Mouse (Mus musculus): ENCODE measurements at regions not wholly inside any gene's neighbourhood (a gene's known extent, or its start where the extent isn't known, plus 50 kb on each side); places are given as distances from the start of the nearest gene placed in this dataset.

DNA sequence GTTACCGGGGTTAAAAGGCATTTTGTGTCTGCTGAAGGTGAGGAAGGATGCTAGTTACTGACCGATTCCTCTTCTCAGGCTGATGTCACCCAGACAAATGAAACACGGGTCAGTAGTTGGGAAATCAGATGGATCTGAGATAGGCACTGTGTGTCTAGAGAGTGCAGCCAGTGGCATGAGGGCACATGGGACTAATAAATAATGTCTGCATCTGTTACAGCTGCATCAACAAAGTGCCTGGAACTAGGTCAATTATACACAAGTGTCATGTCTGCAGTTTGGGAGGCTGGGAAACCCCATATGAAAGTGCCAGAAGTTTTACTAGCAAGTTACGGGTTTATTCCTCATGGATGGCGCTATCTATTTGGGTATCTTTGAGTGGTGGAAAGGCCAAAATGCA, 68.8 kb downstream of the Cxcl12 start:
- DNase-seq: no peak

DNA sequence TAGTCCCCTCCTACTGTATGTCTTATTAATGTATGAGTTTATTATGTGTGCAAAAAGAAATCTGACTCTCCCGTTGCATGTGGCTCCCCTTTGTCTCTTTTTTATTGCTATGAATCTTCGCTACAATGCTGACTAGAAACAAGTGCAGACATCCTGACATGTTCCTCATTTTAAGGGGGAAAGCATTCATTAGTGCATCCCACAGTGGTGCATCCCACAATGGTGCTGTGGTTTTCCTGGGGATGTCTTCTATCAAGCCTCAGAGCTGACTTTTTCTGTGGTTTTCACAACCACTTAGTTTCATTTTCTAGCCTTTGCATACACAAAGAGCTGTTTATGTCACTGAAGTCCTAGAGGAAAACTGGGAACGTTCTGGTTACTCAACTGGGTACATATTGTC, 72.9 kb downstream of the Cxcl12 start:
- DNase-seq: no peak

DNA sequence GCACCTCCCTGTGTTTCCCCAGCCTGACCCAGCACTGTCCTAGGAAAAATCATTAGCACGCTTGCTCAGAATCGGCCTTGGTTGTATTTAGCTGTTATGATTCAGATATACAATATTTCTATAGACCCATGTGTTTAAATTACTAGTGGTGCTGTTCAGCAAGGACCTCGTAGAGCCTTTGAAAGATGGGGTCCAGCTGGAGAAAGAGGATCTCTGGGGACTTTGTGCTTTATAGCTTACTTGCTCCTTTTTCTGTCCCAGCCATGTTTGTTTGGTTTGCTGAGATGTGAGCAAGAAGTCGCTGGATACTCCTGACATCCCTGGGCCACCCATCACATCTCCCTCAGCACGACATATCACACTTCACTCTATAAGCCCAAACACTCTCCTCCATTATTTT, 77.1 kb downstream of the Cxcl12 start:
- no peak for DNase-seq

DNA sequence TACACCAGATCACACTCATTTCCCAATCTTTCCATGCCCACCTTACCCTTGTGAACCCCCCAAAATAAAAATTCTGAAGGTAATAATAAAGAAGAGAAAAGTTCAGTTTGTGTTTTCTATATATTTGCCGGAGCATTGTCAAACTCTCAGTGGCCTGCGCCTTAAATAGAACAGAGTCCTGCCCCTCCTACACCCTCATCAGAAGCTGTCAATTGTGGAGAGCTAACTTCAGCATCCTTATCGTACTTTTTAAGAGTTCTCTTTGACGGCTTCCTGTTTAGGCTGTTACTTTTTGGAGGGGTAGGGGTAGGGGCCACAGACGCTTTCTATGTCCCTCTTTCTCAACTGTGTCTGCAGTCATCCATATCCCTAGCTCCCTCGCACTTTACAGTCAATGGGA, 77.5 kb downstream of the Cxcl12 start:
- DNase-seq: no peak

DNA sequence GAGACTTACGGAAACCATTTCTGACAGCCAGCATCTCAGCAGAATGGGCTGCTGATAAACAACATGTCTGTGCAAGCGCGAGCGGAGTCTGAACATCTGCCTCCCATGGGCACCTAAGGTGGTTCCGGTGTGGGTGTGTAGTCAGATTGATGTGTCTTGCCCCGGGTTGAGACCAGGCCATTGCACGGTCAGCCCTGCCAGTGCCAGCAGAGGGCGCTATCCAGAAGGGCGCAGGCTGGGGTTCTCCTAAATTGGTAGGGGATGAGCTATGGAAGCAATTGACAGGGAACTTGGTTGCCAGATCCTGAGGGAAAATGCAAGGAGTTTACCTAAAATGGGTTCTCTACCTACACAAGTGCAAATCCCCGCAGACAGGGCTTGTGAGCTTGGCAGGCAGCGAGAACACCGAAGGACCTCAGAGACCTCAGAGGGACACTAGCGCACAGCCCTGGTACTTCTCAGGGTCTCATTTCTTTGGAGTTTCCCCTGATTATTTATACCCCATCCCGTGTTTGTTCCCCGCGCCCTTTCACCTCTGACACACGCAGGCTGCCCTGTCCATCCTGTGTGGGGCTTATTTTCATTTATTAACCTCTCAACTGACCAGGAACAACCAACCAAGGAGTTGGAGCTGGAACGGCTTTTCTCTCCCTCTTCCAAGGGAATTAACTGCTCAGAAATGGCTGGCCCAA, 81.0 kb downstream of the Cxcl12 start:
- DNase-seq: no peak

DNA sequence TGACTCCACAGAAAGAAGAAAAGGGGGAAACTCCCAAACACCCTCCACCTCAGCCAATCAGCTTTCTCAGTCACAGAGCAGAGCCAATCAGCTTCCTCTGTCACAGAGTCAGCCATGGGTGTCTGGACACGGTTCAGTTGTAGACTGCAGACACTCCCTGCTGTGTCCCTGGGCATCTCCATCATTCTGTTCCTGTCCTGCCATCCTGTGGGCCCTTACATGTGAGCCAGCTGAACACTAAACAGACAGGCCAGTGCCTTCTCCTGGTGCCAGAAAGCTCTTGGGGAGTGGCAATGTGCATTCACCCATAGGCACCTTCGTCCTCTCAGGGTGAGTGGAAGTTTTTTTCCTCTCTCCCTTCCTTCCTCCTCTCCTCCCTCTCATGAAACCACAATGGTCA, 81.7 kb downstream of the Cxcl12 start:
- DNase-seq: no peak

DNA sequence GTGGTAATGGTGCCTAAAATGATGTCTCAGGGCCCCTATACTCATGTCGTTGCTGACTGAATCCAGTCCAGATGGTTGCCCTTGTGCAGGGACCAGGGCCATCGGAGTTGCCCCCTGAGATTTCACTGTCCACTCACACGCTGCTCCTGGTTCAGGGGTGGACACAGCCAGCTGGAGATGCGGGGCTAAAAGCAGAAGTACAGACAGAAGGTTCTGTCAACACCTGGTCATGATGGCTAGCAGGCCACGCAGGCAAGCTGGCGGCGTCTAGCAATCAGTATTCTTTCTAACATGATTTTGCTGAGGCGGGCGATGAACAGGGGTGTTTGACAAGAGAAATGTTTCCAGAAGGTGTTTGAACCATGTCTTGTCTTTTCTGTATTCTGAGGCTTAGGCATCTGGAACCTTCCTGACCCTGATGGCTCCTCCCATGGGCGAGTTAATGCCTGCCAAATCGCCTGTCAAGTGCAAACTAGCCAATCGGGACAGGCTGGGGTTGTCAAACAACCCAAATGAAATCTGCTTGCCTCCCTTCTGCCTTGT, 83.1 kb downstream of the Cxcl12 start:
- no peak for DNase-seq

DNA sequence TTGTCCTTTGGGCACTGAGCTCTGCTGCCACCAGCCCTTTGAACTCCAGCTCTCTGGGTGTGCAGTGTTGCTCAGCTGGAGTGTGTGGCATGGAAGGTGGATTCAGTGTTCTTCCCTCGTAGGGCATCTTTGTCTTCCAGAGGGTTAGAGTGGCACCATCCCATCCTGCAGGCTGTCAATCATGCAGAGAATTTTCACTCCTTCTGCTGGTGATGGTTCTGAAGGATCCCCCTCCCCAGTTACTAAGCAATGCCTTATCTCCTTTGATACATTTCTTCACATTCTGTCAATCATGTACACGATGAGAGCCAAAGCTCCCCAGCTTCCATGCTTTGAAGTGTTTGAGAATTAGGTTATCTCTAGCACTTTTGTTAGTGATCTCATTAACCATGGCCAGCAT, 84.0 kb downstream of the Cxcl12 start:
- DNase-seq: no peak

DNA sequence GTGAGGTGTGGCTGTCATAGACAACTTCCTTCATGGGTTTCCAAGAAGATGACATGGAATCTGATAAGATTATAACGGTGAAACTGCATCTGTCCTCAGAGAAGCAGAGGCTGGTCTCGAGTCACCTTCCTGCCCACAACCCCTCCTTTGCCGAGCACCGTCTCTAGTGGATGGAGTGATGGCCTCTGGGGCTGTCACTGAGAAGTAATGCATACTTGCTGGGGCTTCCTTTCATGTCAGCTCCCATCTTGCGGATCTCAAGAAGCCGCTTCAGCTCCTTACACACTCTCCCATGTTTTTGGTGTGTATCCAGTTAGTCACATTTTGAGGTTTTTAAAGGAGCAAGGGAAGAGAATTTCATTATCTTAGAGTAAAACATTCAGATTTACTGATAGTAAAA, 84.7 kb downstream of the Cxcl12 start:
- DNase-seq: no peak

DNA sequence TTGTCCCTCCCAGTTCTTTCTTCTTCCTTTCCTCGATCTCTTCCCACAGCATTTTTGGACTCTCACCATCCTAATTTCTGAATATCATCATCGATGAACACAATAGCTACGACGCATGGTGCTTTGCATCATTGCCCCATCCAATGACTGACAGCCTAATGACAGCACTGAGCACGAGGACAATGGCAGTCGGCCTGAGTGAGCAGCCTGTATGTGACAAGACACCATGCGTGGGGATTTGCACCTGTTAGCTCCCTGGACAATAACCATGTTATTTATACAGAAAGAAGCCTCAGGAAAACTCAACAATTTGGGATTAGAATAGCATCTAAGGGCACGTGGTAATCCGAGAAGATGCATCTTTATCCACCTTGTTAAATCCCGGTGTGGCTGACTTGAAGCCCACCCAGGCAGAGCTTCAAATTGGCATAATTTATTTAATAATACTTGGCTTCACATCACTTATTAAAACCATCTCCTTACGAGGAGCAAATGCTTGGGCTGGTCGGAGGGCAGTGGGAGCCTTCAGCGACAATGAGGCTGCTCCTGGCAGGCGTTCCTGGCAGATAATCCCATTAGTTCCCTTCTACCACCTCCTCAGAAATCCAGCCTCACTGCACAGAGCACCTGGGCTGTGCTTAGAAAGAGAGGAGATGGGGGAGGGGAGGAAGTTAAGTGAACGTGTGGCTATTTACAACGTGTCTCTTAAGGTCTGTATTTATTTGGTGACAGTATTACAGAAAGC, 85.4 kb downstream of the Cxcl12 start:
- DNase-seq: no peak

DNA sequence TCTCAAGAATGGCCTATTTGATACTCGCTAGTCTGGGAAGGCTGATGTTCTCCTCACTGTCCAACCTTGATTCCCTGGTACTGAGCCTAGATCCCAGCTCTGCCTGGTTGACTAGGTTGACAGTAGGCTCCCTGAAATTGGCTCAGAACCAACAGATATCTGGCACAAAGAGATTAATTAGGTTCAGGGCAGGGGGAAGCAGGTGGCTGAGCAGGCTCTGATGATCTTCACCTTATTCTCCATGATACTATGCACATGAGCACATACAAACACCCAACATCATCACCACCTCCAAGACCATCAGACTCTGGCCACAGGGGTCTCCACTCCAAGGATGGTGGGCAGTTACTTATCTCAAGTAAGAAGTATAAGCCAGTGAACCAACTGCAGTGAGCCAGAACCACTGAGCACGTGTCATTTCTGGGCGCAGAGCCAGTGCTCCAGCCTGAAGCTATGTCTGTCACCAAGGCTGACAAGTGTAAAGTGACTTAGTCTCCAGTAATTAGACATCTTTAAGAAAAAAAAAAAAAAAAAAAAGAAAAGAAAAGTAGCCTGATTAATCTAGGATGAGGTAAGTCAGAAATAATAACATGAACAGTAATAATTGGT, 86.4 kb downstream of the Cxcl12 start:
- peak; percentile 65 to 72 for DNase-seq

DNA sequence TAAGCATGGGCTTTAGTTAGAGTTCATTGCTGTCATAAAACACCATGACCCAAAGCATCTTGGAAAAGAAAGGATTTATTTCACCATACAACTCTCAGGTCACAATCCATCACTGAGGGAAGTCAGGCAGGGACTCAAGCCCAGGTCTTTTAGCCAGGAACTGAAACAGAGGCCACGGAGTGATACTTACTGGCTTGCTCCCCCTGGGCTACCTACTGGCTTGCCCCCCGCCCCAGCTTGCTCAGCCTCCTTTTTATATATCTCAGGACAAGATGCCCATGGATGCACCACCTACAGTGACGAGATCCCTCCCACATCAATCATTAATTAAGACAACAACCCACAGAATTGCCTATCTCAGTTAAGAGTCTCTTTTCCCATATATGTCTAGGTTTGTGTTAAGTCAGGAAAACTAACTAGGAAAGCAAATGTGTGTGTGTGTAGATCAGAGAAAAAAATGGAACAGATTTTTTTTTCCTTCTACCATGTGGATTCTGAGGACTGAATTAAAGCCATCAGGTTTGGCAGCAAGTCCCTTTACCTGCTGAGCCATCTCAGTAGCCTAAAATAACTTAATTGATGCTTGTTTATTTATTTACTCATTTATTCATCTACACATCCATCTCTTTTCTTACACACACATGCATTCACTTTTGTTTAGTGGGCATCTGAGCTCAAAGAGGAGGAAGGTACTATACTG, 87.2 kb downstream of the Cxcl12 start:
- DNase-seq: no peak

DNA sequence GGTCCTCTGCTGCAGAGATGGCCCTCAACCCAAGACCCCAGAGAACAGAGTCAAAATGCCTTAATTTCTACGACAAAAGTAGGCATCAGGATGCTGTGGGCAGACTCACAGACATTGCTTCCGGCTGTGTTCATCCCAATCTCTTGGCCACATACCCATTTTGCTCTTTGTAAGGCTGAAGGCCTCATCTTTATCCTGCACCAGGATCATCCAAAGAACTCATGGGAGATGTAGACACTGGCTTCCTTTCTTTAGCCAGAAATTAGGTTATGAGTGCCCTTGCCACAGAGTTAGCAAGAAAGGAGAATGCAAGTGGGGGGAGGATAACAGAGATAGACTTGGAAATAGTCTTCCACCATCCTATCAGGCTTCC, 87.8 kb downstream of the Cxcl12 start:
- DNase-seq: no peak

DNA sequence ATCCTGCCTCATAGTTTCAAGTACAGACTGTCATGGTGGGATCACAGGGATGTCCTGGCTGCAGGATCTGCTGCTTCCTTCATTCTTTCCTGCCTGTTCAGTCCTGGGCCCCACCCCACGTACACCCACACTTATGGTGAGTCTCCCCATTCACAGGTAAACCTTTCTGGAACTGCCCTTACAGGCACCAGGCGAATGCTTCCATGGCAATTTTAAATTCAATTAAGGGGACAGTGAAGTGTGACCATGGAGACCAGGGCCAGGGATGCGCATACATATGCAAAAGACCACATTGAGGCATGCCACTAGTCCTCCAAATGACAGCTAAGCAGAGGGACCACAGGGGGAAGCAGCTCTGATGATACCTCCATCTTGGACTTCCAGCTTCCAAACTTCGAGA, 89.3 kb downstream of the Cxcl12 start:
- DNase-seq: no peak

DNA sequence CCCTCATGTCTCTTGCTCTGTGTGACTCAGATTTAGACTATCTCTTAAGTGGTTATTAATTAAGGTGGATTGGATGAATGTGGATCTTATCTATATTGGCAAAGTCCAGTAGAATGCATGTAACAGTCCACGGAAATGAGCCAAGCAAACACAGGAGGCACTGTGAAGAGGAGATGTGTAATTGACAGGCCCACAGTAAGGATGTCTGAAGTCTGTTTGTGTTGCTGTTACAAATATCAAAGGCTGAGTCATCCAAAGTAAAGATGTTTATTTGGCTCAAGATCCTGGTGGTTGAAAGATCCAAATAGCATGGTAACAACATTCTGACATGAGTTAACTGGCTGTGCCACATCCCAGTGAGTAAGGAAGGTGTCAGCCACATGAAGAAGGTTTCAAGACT, 99.6 kb downstream of the Cxcl12 start:
- DNase-seq: no peak

DNA sequence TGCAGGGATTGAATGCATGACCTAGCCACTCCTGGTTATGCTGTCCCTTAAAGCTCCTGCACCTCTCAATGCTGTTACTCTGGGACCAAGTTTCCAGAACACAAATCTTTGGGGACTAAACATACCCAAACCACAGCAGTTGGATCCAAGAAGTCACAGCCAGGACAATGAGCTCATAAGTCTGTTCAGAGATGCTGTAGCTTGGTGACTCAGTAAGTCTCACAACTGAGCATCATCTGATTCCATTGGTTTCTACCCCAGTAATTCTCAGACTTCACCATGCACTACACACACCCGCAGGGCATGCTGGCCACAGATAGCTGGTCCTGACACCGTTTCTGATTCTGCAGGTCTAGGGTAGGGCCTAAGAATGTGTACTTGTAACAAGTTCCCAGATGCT, 100.0 kb downstream of the Cxcl12 start:
- DNase-seq: no peak

DNA sequence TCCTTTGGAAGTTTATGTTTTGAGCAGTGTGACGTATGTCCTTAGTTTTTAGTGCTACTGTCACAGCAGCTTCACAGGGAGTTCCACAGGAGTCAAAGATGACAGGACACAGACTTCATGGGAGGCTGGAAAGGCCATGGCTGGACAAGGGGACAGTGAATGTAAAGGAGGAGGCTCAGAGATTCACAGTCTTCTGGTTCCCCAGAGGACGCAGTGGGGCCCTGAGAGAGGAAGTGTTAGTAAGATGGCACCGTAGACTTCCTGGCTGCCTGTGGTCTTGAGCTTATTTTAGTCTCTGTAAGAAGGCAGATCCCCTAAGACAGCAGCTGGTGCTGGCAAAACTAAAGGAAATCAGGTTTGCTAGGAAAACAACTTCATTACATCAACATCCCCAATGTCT, 101.9 kb downstream of the Cxcl12 start:
- no peak for DNase-seq

DNA sequence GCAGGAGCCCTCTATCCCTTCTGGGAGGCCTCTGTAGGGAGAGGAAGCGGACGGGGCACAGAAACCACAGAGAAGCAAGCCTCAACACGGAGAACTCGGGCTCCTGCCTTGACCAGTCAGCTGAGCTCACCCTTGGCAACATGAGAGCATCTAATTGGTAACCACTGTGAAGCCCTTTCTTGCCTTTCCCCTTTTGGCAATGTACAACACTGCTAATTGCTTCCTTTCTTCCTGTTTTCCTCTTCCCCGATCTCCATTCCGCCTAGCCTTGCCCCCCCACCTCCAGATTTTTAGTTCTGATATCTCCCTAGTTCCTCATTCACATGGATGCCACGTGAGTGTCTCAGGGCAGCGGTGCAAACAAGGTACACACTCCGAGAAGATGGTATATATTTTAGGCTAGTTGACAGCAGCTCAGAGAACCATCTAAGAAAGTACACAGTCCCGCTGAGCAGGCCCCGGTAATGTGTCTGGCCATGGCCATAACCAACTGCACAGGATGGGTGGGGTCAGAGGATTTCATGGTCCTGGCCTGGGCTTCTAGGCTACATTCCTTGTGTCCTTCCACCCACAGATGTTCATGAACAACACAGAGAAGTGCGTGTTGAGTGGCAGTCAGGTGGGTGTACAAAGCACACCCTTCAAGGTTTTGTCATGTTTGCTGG, 103.4 kb downstream of the Cxcl12 start:
- no peak for DNase-seq

DNA sequence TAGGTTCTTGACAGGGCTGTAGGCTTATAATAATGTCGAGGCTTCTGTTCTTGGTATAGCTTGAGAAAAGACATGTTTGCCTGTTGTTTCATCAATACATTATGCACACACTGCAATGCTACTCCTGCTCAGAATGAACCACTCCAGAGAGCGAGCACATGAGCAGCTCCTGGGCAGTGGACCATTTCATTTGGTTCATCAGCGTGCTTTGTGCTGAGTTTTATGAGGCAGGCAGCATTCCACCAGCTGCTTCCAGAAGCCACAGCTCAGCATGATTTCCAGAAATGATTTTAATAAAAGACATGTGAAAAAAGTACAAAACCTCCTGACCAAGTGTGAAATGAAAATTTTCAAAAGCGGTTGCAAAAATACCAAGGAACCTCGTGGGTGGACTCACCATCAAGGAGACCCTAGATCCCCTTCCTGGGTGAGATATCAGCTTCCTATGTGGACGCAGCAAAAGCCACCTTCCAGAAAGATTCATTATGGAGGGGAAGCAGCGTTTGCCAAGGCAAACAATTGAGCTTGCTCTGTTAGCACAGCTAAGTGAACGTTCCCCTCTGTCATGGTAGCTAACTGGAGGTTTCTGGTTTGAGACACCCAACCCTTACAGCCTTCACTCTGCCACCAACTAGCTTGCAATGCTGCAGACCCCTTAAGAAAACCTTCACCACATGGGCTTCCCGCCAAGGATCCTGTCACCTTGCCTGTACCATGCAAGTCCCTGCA, 104.1 kb downstream of the Cxcl12 start:
- DNase-seq: no peak

DNA sequence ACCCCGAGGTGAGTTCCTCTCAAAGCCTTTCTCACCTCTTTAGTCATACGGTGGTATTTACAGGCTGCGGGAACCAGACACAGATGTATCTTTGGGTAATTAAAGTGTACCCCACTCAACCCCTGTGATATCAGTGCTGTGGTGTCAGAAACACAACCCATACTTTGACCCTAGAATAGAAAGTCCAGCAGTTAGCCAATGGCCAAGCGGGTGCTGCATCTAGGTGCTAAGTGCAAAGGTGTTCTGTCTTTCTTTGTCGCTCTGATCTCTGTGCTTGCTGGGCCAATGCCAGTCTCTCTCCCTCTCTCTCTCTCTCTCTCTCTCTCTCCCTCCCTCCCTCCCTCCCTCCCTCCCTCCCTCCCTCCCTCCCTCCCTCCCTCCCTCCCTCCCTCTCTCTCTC, 107.6 kb downstream of the Cxcl12 start:
- DNase-seq: no peak

DNA sequence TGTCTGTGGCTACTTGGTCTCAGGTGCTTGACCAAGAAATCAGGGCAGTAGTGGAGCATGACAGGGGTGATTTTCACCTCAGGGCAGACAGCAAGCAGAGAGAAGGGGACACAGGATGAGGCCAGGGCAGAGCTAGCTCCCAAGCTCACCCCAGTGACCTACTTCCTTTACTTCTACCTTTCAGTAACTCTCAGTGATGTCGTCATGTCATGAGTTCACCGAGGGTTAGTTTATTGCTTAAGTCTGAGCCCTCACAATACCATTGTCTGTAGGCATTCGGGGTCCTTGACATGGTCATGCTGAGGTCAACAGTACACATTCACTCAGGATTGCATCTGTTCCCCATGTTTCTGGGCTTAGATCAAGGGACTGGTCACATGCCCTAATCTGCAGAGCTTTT, 108.5 kb downstream of the Cxcl12 start:
- DNase-seq: no peak

DNA sequence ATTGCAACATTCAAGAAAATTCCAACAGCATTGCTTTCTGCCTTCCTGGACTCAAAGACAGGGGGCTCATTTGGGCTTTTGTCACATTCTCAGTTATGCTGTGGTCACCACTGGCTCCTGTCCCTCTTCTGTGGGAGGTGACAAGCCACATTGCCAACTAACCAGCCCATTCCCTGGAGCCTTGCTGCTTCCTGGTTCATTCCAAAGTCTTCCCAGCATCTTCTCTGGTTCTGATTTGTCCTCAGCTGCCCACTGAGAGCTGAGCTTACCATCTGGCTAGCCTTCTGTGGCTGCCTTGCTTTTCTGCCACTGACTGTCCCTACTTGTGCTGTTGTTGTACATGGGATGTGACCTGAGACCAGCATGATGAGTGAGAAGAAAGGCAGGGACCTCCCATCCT, 111.0 kb downstream of the Cxcl12 start:
- DNase-seq: peak in 1 of 2 experiments; percentile 20

All from layer of hippocampus, postnatal 36 days (tissue).